Mouse (Mus musculus) midbrain, postnatal 0 days (tissue): ENCODE data around the gene Tango2. TPM values are rescaled to one million over a fixed set of nuclear protein-coding genes. Genes with fewer than 3 reads are reported as not detected.

Experiments
- ATAC-seq: fragments of 200-750 bp; cut with Nextera tagmentation; 2 replicates; pipeline ENCODE4 v1.8.0; 2017; ENCODE audit warnings: moderate number of reproducible peaks, mild to moderate bottlenecking, moderate TSS enrichment, moderate library complexity; ENCODE audit not compliant: low FRiP score
- DNase-seq: peaks from one replicate; pipeline ENCODE4 v3.0.0-alpha.2; 2015; ENCODE audit warnings: low spot score
- H3K27ac ChIP-seq: fragments of 300-500 bp; sonication (generic); 2 replicates; pipeline ENCODE4 v1.5.1; 2014; ENCODE audit warnings: low read depth, mild to moderate bottlenecking, low read length, mixed read lengths
- H3K27me3 ChIP-seq: fragments of 300-500 bp; sonication (generic); 2 replicates; pipeline ENCODE4 v1.6.1; 2014; ENCODE audit warnings: low read length, control low read depth, mixed read lengths; ENCODE audit not compliant: insufficient read depth
- H3K36me3 ChIP-seq: fragments of 300-500 bp; sonication (generic); 2 replicates; pipeline ENCODE4 v1.6.1; 2014; ENCODE audit warnings: low read length, control low read depth, mixed read lengths; ENCODE audit not compliant: insufficient read depth
- H3K4me1 ChIP-seq: fragments of 300-500 bp; sonication (generic); 2 replicates; pipeline ENCODE4 v1.6.1; 2014; ENCODE audit warnings: mild to moderate bottlenecking, control low read depth, antibody characterized with exemption, low read length, mixed read lengths; ENCODE audit not compliant: insufficient read depth
- H3K4me2 ChIP-seq: fragments of 300-500 bp; sonication (generic); 2 replicates; pipeline ENCODE4 v1.6.1; 2014; ENCODE audit warnings: low read depth, mild to moderate bottlenecking, low read length, mixed read lengths; ENCODE audit not compliant: poor library complexity, severe bottlenecking
- H3K4me3 ChIP-seq: fragments of 300-500 bp; sonication (generic); 2 replicates; pipeline ENCODE4 v1.5.1; 2014; ENCODE audit warnings: low read depth, mild to moderate bottlenecking, low read length, moderate library complexity
- H3K9ac ChIP-seq: fragments of 300-500 bp; sonication (generic); replicated peaks from 2 replicates; pipeline ENCODE4 v1.6.1; 2014; ENCODE audit warnings: mild to moderate bottlenecking, low read length, moderate library complexity, mixed read lengths; ENCODE audit not compliant: poor library complexity, severe bottlenecking
- H3K9me3 ChIP-seq: fragments of 300-500 bp; sonication (generic); 2 replicates; pipeline ENCODE4 v1.6.1; 2016; ENCODE audit warnings: low read length, control low read depth
- CTCF ChIP-seq: IDR thresholded peaks from 2 replicates; pipeline ENCODE4 v1.5.1; 2016; ENCODE audit warnings: antibody characterized with exemption, mild to moderate bottlenecking
- WGBS: fragments of 180-500 bp; shearing (Covaris S2); extraction: QIAGEN DNeasy Blood & Tissue Kit; methylation state at CpG from one replicate; pipeline ENCODE4 v1.1.7; 2014; 5-methylcytosine and 5-hydroxymethylcytosine counted together
- microRNA counts: library from miRNA; unstranded; fragments of <30 nt; microRNA quantifications from one replicate; lab custom pipeline; 2015
- microRNA-seq: library from miRNA; unstranded; fragments of <30 nt; microRNA quantifications from one replicate; pipeline ENCODE4, GENCODE M21; 2016; ENCODE audit warnings: borderline number of aligned reads
- polyA plus RNA-seq: library from polyadenylated mRNA; unstranded; fragments of >200 nt; fragmentation: Nextera tagmentation; extraction: Ambion mirVana; gene quantifications from 2 replicates; pipeline ENCODE4 v1.2.1, GENCODE M21; 2015
- total RNA-seq: library from RNA; depleted of rRNA; stranded (reverse); fragments of >200 nt; gene quantifications from 2 replicates; pipeline ENCODE4 v1.2.3, GENCODE M21; 2014; rRNA removed

Tango2 gene
- total and polyA plus RNA-seq, 2 experiments from 2014 or later = 44.1 to 88.0 TPM

DNA sequence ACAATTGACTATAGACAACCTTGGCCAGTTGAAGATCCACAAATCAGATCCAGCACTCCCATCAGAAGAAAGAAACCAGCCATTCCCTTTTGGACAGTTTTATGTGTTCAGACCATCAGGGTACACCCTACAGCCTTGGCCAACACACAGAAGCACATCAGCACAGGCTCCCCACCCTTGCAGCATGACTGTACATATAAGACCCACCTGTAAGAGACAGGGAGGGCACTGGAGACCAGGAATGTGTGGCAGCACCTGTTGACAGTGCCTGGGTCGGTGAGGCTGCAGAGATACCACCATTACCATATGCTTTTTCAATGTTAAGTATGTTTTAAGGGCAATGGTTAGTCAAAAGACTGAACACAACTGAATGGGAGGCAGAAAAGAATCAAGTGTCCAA, 94.0 kb downstream of the Tango2 start:
- Histone ChIP-seq H3K4me2 (no peak overlapping the region), H3K27ac (no peak overlapping the region), H3K9me3 (no peaks in the 10 kb centered on the region), H3K36me3 (peaks cover 68% of the 10 kb centered on the region), H3K4me1 (peaks cover 10% of the 10 kb centered on the region), H3K27me3 (no peaks in the 10 kb centered on the region), H3K4me3 (no peak overlapping the region), H3K9ac (no peak overlapping the region)
- ATAC-seq (no peak), DNase-seq (no peak)
- 97% methylated on average over 1 of the region's 1 CpGs for WGBS
- TF ChIP-seq CTCF = no peak

DNA sequence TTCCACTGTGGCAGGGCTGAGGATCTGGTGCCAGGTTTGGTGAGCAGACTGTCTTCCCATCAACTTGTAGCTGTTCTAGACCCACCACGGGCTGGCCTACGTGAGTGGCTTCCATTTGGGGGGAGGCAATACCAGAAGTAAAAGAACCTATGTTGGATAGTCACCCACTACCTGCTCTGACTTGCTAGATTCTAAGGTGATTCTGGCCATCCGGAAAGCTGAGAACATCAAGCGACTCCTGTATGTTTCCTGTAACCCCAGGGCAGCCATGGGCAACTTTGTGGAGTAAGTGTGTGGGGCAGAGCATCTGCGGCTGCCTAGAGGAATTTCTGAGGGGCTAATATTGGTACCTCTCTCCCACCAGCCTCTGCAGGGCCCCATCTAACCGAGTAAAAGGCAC, 95.2 kb downstream of the Tango2 start:
- peaks cover 10% of the 10 kb centered on the region for H3K4me1 ChIP-seq
- no peak overlapping the region for H3K4me3 ChIP-seq
- peaks cover 60% of the 10 kb centered on the region for H3K36me3 ChIP-seq
- H3K9ac ChIP-seq = no peak overlapping the region
- H3K4me2 ChIP-seq = no peak overlapping the region
- no peak for DNase-seq
- no peak for ATAC-seq
- H3K27me3 ChIP-seq = no peaks in the 10 kb centered on the region
- 86% methylated on average over 6 of the region's 6 CpGs for WGBS
- H3K27ac ChIP-seq = no peak overlapping the region
- no peaks in the 10 kb centered on the region for H3K9me3 ChIP-seq
- TF ChIP-seq CTCF = no peak

DNA sequence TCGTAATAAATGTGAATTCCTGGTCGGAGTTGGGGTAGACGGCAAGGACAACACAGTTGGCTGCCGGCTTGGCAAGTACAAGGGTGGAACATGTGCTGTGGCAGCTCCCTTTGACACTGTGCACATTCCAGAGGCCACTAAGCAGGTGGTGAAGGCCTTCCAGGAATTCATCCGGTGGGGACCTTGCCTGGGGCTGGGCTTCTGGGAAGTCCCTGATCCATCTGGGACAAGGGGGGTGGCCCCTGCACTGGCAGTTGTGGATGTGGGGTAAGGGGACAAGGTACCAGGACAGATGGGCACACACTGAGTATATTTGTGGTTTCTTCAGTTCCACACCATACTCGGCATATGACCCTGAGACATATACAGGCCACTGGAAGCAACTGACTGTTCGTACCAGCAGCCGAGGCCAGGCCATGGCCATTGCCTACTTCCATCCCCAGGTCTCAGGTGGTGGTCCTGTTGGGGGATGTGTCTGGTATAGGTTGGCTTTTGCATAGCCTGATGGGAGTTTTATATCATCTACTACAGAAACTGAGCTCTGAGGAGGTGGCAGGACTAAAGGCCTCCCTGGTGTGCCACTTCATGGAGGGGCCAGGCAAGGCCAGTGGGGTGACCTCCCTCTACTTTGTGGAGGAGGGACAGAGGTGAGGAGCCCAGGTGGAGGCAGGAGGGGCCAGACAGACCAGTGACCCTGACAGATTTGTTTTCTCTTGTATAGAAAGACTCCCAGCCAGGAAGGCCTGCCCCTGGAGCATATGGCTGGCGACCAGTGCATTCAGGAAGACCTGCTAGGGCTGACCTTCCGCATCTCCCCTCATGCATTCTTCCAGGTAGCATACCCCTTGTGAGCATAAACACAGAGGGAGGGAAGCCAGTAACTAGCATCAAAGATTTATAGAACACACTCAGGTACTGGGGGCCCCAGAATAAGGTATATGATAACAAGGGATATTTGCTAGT, 96.8 kb downstream of the Tango2 start:
- no peak for ATAC-seq
- DNase-seq = no peak
- H3K4me3 ChIP-seq = no peak overlapping the region
- no peak overlapping the region for H3K9ac ChIP-seq
- H3K9me3 ChIP-seq = no peaks in the 10 kb centered on the region
- H3K27ac ChIP-seq = no peak overlapping the region
- H3K36me3 ChIP-seq = peaks cover 45% of the 10 kb centered on the region
- H3K4me1 ChIP-seq = peaks cover 10% of the 10 kb centered on the region
- no peaks in the 10 kb centered on the region for H3K27me3 ChIP-seq
- TF ChIP-seq CTCF = no peak
- 57% methylated on average over 10 of the region's 10 CpGs for WGBS
- H3K4me2 ChIP-seq = peak overlapping the region; percentile 12; the same call in 1 of the 2 replicates

MicroRNAs encoded within 50 kb of the gene (microRNA counts, 519-probe panel; counts per million panel counts)
- microRNA mmu-miR-1306 (lab: Ali Mortazavi, UCI) = 528 counts per million, percentile 58 among the panel's probes with 10 or more counts
- 3,079 counts per million, percentile 71 among the panel's probes with 10 or more counts for microRNA mmu-miR-185 (lab: Ali Mortazavi, UCI)

Small RNA genes lying within 50 kb of the gene (microRNA-seq; reads per million reads assigned to microRNA genes)
- not detected for gene Gm24572
- gene Gm26219 = not detected
- gene Mir1306 = 122 reads per million, percentile 46 among the genes with 10 or more reads in this experiment
- gene Mir185 = 632 reads per million, percentile 70 among the genes with 10 or more reads in this experiment

Other genes starting within 250 kb of the Tango2 start
- gene Rtn4r, start 220.5 kb downstream of the Tango2 start, total RNA-seq = 39.6 and 71.7 TPM in 2 replicates
- 32.3 and 36.2 TPM in 2 replicates for gene Rtn4r, start 220.5 kb downstream of the Tango2 start, polyA plus RNA-seq
- gene Ccdc188, start 130.2 kb downstream of the Tango2 start, total RNA-seq = not detected in 2 replicates
- gene Ccdc188, start 130.2 kb downstream of the Tango2 start, polyA plus RNA-seq = not detected in 2 replicates
- 34.1 and 41.2 TPM in 2 replicates for gene Zdhhc8, start 113.0 kb downstream of the Tango2 start, total RNA-seq
- gene Zdhhc8, start 113.0 kb downstream of the Tango2 start, polyA plus RNA-seq = 13.8 and 14.6 TPM in 2 replicates
- 55.5 and 57.4 TPM in 2 replicates for gene Trmt2a, start 99.4 kb downstream of the Tango2 start, total RNA-seq
- 67.6 and 76.4 TPM in 2 replicates for gene Trmt2a, start 99.4 kb downstream of the Tango2 start, polyA plus RNA-seq
- gene Ranbp1, start 99.4 kb downstream of the Tango2 start, total RNA-seq = 170 and 192 TPM in 2 replicates
- 412 and 447 TPM in 2 replicates for gene Ranbp1, start 99.4 kb downstream of the Tango2 start, polyA plus RNA-seq
- 0.57 TPM in 1 of 2 replicates, not detected in the other for gene Gm49776, start 89.8 kb downstream of the Tango2 start, total RNA-seq
- 1.3 TPM in 1 of 2 replicates, not detected in the other for gene Gm49776, start 89.8 kb downstream of the Tango2 start, polyA plus RNA-seq
- gene Dgcr8, start 58.9 kb downstream of the Tango2 start, total RNA-seq = 40.3 and 46.7 TPM in 2 replicates
- 23.4 and 23.7 TPM in 2 replicates for gene Dgcr8, start 58.9 kb downstream of the Tango2 start, polyA plus RNA-seq
- 161 and 219 TPM in 2 replicates for gene Arvcf, start 79 bp upstream of the Tango2 start, total RNA-seq
- 54.5 and 60.6 TPM in 2 replicates for gene Arvcf, start 79 bp upstream of the Tango2 start, polyA plus RNA-seq
- gene Txnrd2, start 78.3 kb upstream of the Tango2 start, total RNA-seq = 13.3 and 22.9 TPM in 2 replicates
- 38.3 and 42.6 TPM in 2 replicates for gene Txnrd2, start 78.3 kb upstream of the Tango2 start, polyA plus RNA-seq
- gene Comt, start 78.7 kb upstream of the Tango2 start, total RNA-seq = 62.3 and 74.6 TPM in 2 replicates
- 95.0 and 103 TPM in 2 replicates for gene Comt, start 78.7 kb upstream of the Tango2 start, polyA plus RNA-seq
- 9.1 and 12.4 TPM in 2 replicates for gene Gnb1l, start 150.6 kb upstream of the Tango2 start, total RNA-seq
- gene Gnb1l, start 150.6 kb upstream of the Tango2 start, polyA plus RNA-seq = 20.5 and 21.0 TPM in 2 replicates
- 7.1 and 7.9 TPM in 2 replicates for gene Rtl10, start 150.8 kb upstream of the Tango2 start, total RNA-seq
- 3.0 and 3.8 TPM in 2 replicates for gene Rtl10, start 150.8 kb upstream of the Tango2 start, polyA plus RNA-seq
- 0.52 and 1.3 TPM in 2 replicates for gene Tbx1, start 242.6 kb upstream of the Tango2 start, total RNA-seq
- 0.70 and 0.81 TPM in 2 replicates for gene Tbx1, start 242.6 kb upstream of the Tango2 start, polyA plus RNA-seq